Mouse (Mus musculus) large intestine, adult 2 months (tissue): Measurements from ENCODE around the gene Prkca. TPM values are rescaled to one million over a fixed set of nuclear protein-coding genes. Genes with fewer than 3 reads are reported as not detected.

Experiments
- DNase-seq: peaks from one replicate; pipeline ENCODE4 v3.0.0-alpha.2; 2012; ENCODE audit warnings: low read depth, low spot score
- WGBS: fragments of 180-500 bp; shearing (Covaris S2); methylation state at CpG from one replicate; pipeline ENCODE4 v1.1.7; 2018; 5-methylcytosine and 5-hydroxymethylcytosine counted together
- polyA plus RNA-seq: library from polyadenylated mRNA; depleted of rRNA; stranded (reverse); fragments of >200 nt; gene quantifications from 2 replicates; pipeline ENCODE4 v1.2.3, GENCODE M21; 2012

Gene Prkca
- polyA plus RNA-seq, 1 experiment: 14.7 TPM

DNA sequence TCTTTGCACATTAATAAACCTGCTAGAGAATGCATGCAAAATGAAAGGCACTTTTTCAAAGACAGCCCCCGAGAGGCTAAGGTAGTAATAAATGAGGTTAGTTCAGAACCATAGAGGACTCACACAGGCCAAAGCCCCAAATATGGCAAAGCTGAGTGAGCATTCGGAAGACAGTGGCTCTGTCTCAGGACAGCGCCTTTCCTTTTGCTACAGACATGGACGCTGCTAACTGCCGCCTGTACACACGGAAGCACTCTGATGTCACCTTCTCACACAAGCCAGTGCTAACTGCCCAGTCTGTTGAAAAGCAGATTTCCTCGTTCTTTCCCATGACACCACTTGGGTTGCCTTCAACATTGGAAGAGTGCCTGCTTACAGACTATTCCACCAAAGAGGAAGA is 74.2 kb downstream of the Prkca start:
- no peak for DNase-seq
- 69% methylated on average over 7 of the region's 7 CpGs for WGBS

DNA sequence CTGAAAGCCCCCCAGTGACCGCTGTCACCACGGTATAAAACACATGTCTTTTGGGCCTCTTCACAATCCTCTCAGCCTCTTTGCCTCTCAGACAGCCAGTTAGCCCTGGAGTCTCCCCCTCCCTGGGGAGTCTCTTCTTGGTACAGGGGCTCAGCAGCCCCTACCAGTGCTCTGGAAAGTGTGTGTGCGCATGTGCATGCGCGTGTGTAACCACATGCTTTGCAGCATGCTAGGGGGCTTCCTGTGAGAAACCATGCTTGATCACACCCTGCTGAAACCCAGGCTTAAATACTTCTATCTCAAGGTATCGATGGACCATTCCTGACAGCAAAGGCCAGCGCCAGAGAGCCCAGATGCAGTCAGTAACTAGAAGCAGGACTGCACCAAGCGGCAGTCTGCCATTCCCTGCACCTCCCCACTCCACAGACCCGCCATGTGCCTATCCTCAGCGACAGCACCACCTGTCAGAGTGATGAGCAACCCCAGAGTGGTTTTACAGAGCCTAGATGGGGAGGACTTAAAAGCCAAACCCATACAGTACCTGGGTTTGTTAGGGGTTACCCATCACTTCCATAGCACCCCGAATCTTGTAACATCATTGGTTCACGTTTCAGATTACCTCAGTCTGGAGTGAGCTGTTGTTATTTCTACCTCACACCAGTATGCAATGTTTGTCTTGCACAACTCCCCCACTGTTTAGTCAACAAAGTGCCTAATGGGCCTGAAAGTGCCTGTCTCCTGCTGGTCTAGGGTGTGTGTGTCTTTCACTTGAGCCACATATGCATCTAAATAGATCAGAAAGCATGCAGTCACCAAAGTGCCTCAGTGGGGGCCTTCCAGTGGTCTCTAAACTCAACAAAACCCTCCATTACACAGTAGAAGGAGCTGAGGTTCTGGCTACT is 75.1 kb downstream of the Prkca start:
- WGBS: 86% methylated on average over 12 of the region's 12 CpGs
- DNase-seq: no peak

DNA sequence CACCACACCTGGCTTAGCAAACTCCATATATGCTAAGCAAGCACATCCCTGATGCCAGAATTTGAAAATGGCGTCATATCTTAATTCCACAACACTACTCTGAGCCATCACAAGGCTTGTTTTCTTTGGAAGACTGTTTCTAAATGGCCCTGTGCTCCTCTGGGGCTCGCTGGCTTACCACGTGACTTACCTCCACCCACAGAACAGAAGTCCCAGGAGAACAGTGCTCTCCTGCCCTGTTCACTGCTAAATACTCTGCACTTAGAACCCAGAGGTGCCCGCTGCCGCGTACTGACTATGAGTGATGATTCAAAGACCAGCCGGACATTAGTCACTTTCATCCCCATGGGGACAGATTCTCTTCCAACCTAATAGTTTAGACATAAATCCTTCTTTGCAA is 75.9 kb downstream of the Prkca start:
- WGBS: 87% methylated on average over 7 of the region's 7 CpGs
- no peak for DNase-seq

DNA sequence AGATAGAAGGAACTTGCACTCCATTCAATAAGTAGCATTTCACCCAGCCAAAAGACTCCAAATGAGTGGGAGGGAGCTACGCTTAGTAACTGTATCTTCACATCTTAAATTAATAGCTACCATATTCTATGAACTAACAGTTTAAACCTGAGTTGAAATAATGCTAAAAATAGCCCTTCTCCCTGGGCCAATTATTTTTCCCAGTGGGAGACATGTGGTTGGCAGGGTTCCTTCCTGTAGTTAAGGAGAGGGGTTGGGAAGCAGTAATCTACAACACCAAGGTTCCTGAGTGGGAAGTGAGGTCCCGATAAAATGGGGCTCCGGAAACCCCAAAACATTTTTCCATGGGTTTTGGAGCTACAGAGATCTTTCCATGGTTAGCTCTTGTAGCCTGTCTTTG is 76.7 kb downstream of the Prkca start:
- DNase-seq: no peak
- 85% methylated on average over 3 of the region's 3 CpGs for WGBS

DNA sequence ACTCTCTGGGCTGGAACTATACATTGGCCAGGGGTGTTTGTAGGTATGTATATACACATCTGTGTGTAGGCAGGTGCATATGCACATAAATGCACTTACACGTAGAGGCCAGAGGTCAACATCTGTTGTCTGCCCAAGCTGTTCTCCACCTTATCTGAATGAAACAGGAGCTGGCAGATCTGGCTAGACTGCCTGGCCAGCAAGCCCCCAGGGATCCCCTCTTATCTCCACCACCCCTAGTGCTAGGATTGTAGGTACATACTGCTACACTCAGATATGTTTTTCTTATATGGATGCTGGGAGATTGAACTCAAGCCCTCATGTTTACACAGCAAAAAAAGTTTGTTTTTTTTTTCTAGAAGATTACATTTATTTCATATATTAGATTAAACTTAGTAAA is 79.9 kb downstream of the Prkca start:
- no peak for DNase-seq
- WGBS: 39% methylated on average over 1 of the region's 1 CpGs

DNA sequence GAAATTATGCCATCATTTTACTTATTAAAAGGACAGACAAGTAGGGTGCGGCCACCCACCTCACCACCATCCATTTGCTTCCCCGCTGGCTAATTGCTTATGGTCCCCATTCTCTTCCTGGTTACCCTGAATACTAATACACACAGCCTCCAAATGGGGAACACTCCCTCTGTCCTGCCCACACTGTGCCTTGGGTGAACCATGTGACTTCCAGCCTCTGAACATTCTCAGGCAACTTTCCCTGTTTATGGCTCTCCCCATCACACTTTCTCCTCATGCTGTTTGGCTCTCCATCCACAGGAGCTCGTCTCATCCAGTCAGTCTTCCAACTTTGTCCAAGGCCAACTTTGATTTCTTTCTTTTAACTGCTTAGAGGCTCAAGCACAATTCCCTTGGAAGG is 80.3 kb downstream of the Prkca start:
- no peak for DNase-seq
- 38% methylated on average over 3 of the region's 3 CpGs for WGBS

DNA sequence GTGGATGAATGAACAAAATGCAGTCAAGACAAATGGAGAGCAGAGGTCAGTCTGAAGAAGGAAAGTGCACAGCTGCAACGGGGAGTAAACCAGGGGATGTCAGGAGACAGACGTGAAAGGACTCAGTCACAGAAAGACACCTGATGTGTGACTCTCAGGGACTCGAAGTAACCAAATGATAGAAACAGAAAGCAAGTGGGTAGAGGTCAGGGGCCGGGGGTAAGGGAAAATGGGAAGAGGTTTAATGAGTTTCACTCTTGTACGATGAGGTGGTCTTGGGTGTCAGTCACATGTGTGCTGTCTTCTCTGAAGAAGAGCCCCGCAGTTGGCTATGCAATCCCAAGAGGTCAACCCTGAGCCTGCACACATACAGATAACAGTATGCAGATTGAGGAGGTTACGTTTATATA is 82.0 kb downstream of the Prkca start:
- WGBS: 68% methylated on average over 7 of the region's 7 CpGs
- DNase-seq: no peak

DNA sequence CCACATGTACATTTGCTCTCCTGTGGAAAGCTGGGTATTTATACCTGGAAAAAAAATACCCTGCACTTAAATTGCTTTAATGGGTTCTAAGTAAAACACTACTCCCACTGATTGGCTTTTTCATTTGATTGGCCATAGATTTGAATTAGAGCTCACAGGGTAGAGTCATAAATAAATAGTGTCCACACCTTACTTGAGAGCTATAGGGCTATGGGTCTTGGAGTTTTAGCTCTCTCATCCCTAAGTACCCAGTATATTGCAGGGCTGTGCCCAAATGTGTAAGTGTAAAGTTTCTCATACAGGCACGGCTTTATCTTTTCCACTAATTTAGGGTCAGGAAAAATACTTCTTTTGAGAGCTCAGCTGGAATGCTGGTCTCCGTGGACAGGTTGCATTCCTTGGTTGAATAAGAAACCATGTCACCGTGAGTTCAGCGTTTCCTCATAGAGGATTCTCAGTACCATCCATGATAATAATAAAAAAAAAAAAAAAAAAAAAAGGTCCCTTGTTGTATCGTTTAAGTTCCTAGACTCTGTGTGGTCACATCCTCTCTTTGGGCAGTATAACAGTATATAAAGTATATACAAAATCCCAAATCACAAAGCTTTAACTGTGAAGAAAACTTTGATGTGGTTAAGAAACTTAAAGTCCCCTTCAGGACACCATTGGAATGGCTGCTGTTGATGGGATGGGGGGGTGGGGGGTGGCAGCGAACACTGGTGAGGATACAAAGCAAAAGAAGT is 82.8 kb downstream of the Prkca start:
- DNase-seq: no peak
- 80% methylated on average over 6 of the region's 6 CpGs for WGBS

DNA sequence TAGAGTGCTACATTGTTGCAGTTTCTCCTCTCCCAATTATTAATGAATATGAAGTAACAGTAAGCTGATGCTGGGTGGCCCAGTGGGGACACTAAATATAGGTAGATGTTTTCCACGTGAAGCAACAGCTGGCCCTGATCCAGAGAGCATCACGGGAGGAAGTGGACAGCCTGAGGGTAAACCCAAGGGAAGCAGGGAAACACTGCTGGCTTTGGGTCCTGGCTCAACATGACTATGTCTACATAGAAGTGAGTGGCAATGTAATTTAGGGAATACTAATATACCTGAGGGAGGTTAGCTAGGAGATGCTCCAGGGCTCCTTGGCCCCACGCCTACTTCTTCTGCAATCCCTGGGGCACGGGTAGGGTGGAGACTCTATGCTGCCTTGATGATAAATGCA is 84.3 kb downstream of the Prkca start:
- no peak for DNase-seq
- 24% methylated on average over 4 of the region's 4 CpGs for WGBS

DNA sequence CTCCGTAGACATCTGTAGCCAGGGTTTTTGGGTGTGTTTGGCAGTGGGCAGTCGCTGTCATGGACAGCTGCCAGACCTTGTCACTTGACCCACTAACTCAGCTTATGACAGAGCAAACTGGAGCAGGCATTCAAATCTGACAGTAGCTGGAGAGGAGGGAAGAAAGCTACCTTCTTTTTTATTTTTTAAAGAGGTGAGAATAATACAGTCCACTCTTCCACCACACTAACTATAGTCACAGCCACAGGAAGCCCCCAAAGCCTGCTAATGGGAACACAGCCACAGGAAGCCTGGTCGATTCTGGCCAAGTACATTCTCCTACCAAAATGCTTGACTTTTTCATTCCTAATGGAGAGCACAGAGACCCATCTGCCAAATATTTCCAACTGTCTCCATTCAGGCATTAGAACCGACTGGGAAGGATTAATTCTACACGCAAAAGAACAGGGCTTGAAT is 84.9 kb downstream of the Prkca start:
- 32% methylated on average over 5 of the region's 5 CpGs for WGBS
- DNase-seq: no peak

DNA sequence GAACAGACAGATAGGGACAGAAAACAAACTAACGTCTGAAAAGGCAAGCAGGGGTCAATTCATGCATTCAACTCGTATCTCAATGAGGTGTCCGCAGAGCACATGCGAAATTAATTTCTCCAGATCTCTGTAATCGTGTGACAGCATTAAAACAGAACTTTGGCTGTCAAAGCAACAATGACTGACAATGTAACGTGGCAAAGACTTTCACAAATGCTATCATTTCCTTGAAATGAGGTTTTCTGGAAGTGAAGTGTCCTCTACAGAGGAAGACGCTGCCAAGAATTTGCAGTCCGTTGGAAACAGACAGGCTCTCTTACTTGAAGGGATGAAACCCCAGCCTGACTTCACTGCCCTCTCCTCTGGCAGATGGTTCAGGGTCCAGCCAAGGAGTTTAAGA is 85.8 kb downstream of the Prkca start:
- 80% methylated on average over 8 of the region's 8 CpGs for WGBS
- DNase-seq: no peak

DNA sequence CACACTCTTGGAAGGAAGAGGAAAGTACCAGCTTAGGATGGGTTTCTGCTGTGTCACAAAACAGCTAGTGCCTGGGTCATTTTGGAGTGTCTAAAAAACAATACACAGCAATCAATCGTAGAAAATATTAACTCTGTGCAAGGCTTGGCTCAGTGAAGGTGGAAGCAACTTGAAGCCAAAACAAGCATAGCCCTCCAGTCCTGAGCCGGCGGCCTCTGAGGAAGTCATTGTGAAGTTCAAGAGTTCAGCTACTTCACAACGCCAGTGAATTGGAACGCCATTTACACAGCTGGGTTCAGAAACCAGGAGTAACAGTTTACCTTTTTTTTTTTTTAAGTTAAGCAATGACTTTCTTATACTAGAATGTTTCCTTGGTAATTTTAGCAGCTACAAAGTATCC is 89.0 kb downstream of the Prkca start:
- 32% methylated on average over 5 of the region's 5 CpGs for WGBS
- no peak for DNase-seq

DNA sequence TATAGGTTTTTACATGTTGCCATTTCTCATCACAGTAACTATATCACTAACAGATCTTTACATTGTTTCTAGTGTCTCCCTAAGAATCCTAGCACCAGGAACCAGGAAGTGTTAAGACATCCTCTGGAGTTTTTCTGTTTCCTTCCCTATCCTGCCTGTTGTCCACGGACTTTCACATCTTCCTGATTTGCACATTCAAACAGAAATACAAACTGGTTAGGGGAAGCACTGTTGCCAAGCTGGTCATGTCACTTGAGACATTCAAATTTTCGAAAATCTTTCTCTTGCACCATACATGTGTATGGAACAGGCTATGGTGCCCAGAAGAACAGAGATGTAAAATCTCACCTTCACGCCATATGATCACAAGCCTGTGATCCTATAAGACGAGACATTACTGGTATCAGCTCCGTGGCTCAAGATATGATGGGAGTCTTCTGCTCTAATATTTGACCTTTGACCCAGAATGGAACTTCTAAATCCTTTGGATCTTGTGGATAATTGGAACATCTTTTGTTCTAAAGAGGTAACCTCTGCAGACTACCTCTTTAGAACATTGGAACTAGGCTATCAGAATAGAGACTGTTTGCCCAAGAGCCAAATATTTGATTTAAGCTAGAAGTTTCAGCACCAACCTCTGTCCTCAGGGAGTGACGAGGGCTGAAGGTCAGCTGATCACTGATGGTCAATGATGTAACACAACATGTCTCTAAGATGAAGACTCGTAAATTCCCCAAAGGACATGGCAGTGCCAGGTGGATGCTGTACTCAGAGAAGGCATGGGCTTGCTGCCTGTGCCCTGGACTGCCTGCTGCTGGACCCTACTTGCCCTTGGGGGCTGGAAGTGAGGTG is 91.6 kb downstream of the Prkca start:
- no peak for DNase-seq
- 60% methylated on average over 7 of the region's 7 CpGs for WGBS

DNA sequence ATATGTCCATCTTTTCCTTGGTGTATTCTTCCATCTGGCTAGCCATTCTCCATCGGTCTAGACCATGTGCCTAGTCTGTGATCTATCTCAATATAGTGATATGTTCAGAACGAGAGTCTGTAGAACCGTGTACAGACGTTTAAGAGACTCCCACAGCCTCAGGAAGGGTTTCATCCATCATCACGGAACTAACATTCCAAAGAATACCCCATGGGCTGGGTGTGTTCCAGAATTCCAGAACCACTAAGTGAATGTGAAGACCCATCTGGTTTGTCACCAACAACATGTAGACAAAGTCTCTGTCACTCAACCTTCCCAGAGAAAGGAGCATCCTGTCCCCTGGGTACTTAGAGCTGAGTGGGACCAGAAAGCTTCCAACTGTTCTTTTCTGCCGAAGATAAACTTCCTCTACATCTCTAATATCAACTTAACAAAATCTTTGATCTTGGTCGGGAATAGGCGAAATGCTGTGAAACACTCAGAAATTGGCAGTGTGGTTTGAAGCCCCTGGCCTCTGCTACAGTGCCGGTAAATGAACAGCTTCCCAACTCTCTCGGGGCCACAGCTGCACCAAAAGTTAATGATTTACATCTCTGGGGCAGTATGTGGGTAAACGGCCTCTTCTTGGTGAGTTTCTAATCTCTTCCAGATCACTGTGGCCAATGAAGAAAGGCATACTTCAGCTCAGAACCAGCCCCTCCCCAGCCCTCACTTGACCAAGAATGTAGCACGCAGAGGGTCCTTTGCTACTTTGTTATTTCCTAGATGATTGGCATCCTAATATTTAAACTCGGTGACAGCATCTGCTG is 92.7 kb downstream of the Prkca start:
- WGBS: 29% methylated on average over 13 of the region's 13 CpGs
- DNase-seq: no peak

DNA sequence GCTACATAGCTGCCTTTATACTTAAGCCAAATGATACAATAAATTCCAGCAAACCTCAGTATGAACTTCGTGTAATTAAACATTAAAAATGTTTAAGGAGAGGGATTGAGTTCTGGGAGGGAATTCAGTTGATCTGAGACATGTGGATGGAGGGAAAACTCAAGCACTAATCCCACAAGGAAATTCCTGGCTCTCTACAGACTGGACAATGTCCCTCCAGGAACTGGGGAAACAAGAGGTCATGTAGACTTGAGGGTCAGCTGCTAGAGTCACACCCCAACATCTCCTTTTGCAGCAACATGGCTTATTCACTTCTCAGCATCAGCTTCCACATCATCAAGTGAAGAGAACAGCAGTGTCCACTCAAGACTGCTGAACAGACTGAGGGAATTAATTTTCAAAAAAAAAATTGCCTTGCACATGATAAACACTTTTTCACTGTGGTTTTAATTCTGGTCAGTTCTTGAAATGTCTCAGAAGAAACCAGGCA is 93.5 kb downstream of the Prkca start:
- 9% methylated on average over 1 of the region's 1 CpGs for WGBS
- no peak for DNase-seq

DNA sequence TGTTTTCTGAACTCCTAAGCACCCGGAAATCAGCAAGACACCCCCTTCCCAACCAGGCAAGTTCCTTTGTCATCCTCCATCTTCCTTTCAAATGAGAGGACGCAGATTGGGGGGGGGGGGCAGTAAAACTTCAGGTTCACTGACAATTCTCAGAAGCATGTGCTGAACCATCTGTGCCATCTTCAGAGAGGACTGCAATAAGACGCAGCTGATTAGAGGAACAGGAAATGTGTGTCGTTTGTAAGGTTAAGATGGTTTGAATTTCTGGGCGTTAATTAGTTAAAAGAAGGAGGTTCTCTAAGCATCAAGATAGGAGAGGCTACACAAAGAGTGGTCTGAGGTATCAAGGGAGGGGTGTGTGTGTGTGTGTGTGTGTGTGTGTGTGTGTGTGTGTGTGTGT is 94.2 kb downstream of the Prkca start:
- DNase-seq: no peak
- 64% methylated on average over 5 of the region's 5 CpGs for WGBS

DNA sequence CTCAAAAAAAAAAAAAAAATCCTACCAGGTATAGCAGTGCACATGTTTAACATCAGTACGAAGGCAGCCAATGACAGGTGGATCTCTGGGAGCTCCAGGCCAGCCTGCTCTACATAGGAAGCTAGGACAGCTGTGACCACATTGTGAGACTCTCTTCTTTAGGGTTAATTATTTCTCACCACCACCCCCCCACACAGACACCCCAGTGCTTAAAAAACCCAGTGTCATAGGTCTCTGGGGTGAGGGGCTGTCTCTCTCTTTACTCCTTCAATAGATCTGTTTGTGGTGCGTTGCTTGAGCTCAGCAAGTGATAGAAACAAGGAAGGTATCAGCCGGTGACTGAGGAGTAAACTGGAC is 94.7 kb downstream of the Prkca start:
- WGBS: 86% methylated on average over 3 of the region's 3 CpGs
- no peak for DNase-seq

DNA sequence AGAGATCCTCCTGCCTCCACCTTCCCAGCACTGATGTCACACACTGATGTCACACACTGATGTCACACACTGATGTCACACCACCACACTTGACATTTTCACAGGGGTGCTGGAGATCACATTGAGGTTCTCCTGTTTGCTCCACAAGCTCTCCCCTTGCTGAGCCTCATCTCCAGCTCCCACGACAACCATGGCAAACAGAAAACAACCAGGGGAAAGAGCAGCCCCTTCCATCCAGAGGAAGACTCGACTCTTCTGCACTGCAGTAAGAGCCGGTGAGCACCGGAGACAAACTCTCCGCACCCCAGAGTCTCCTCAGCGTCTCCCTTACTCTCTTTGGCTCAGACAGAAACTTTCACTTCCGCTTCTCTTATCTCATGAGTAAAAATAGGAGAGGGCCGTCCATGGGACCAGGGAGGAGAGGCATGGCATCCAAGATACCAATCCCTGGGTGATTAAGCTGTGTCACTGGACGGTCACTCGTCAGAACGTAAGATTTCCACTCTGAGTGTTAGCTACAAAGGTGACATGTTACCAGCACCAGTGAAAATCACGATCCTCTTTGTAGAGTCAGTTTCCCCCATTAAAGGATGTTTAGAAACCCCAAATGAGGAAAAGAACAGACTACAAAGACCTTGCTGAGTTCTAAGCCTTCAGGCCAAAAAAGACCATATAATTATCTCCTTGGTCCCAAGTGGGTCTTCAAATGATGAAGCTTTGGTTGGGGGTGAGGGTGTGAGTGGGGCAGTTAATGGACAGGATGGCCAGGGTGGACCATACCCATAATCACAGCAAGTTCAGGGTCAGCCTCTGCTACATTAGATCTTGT is 95.3 kb downstream of the Prkca start:
- no peak for DNase-seq
- WGBS: 54% methylated on average over 12 of the region's 12 CpGs
